Mouse (Mus musculus) stomach, embryonic 14.5 days (tissue): ENCODE results near the gene Speer4d. TPM values are rescaled to one million over a fixed set of nuclear protein-coding genes. Genes with fewer than 3 reads are reported as not detected.
"Not testable (repeated sequence)": the region's sequence is repeated elsewhere in the genome, so short reads cannot be mapped to it uniquely, and the experiment has no call there.

ENCODE experiments used
- ATAC-seq: fragments of 200-750 bp; cut with Nextera tagmentation; 2 replicates; pipeline ENCODE4 v1.8.0; 2017; ENCODE audit warnings: low read depth, moderate TSS enrichment; ENCODE audit not compliant: insufficient number of reproducible peaks, insufficient read depth, low FRiP score
- H3K27ac ChIP-seq: fragments of 300-500 bp; sonication (generic); 2 replicates; pipeline ENCODE4 v1.5.1; 2014; ENCODE audit warnings: mild to moderate bottlenecking, low read length, moderate library complexity, mixed read lengths
- H3K27me3 ChIP-seq: fragments of 300-500 bp; sonication (generic); 2 replicates; pipeline ENCODE4 v1.6.1; 2014; ENCODE audit warnings: low read length, control low read depth, mixed read lengths; ENCODE audit not compliant: control insufficient read depth, insufficient read depth
- H3K36me3 ChIP-seq: fragments of 300-500 bp; sonication (generic); 2 replicates; pipeline ENCODE4 v1.6.1; 2014; ENCODE audit warnings: mild to moderate bottlenecking, control low read depth, low read length, moderate library complexity, mixed read lengths; ENCODE audit not compliant: control insufficient read depth, insufficient read depth
- H3K4me1 ChIP-seq: fragments of 300-500 bp; sonication (generic); 2 replicates; pipeline ENCODE4 v1.6.1; 2014; ENCODE audit warnings: low read length, control low read depth, mixed read lengths; ENCODE audit not compliant: control insufficient read depth, insufficient read depth
- H3K4me2 ChIP-seq: fragments of 300-500 bp; sonication (generic); replicated peaks from 2 replicates; pipeline ENCODE4 v1.6.1; 2014; ENCODE audit warnings: low read depth, low read length, control low read depth
- H3K4me3 ChIP-seq: fragments of 300-500 bp; sonication (generic); 2 replicates; pipeline ENCODE4 v1.5.1; 2014; ENCODE audit warnings: low read depth, low read length, control low read depth
- H3K9ac ChIP-seq: fragments of 300-500 bp; sonication (generic); replicated peaks from 2 replicates; pipeline ENCODE4 v1.6.1; 2014; ENCODE audit warnings: low read depth, mild to moderate bottlenecking, control low read depth, low read length, moderate library complexity, mixed read lengths
- H3K9me3 ChIP-seq: fragments of 300-500 bp; sonication (generic); 2 replicates; pipeline ENCODE4 v1.6.1; 2016; ENCODE audit warnings: low read depth, low read length, control low read depth; ENCODE audit not compliant: control insufficient read depth
- WGBS: fragments of 180-500 bp; shearing (Covaris S2); extraction: QIAGEN DNeasy Blood & Tissue Kit; methylation state at CpG from one replicate; pipeline ENCODE4 v1.1.7; 2014; 5-methylcytosine and 5-hydroxymethylcytosine counted together
- polyA plus RNA-seq: library from polyadenylated mRNA; unstranded; fragments of >200 nt; fragmentation: Nextera tagmentation; extraction: Ambion mirVana; gene quantifications from 2 replicates; pipeline ENCODE4 v1.2.1, GENCODE M21; 2014

Speer4d gene
- not detected in 2 replicates for polyA plus RNA-seq

DNA sequence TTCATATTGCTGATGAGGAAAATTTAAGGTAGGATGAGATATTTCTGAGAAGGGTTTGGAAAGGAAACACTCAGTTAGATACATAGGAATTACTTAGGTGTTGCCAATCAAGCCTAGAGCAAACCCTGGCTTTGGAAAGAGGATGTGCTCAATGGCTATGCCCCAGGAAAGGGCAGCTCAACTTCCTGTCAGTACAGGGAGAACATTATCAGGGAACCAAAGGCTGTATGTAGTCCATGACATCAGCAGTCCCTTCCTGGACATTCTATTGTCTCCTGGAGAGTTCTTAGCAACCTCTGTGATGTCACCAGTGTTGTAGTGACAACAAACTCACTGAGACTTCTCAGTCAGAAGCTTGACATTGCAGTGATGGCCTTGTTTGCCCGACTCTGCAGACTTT is at the start of gene Speer4d:
Gene Speer4d, plus strand, starts transcription at position 301 of the 400 bp plus-strand sequence.
- not testable (repeated sequence) for H3K4me2 ChIP-seq, H3K9me3 ChIP-seq, H3K4me1 ChIP-seq, H3K27ac ChIP-seq, H3K27me3 ChIP-seq, H3K9ac ChIP-seq, H3K36me3 ChIP-seq, ATAC-seq, H3K4me3 ChIP-seq
- 67% methylated on average over 1 of the region's 1 CpGs for WGBS

DNA sequence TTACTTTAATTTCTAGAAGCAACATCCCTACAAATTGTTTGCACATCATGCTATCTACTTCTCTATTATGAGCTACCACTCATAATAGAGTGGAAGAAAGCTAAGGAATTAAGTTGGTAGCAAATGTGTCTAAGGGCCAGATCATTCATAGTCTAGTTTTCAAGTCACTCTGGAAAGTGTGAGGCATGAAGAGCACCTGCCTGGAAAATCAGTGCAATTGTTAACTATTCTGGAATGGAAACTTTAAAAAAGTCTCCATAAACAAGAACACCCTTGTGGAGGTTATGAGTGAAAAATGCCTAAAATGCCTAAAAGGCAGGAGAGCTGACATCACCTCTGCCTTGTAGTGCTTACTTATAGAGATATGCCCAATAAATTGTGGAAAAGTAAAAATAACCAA is 45.1 kb upstream of the Speer4d start:
- H3K27ac ChIP-seq, H3K9ac ChIP-seq, H3K9me3 ChIP-seq, H3K4me2 ChIP-seq, ATAC-seq, H3K4me3 ChIP-seq, H3K36me3 ChIP-seq, H3K4me1 ChIP-seq, H3K27me3 ChIP-seq: not testable (repeated sequence)

DNA sequence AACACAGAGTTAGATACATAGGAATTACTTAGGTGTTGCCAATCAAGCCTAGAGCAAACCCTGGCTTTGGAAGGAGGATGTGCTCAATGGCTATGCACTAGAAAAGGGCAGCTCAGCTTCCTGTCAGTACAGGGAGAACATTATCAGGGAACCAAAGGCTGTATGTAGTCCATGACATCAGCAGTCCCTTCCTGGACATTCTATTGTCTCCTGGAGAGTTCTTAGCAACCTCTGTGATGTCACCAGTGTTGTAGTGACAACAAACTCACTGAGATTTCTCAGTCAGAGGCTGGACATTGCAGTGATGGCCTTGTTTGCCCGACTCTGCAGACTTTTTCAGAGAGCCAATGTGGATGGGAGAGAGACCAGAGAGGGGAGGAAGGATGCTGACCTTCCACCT is 41.8 kb upstream of the Speer4d start, which contains the start of gene Gm21083:
Gene Gm21083, plus strand, starts transcription at position 301 of the 400 bp plus-strand sequence.
- not testable (repeated sequence) for H3K9me3 ChIP-seq, H3K4me2 ChIP-seq, H3K4me3 ChIP-seq, H3K36me3 ChIP-seq, H3K27ac ChIP-seq, H3K27me3 ChIP-seq, H3K9ac ChIP-seq, ATAC-seq, H3K4me1 ChIP-seq
- WGBS = no CpG with 5 or more reads among the region's 1 CpGs

DNA sequence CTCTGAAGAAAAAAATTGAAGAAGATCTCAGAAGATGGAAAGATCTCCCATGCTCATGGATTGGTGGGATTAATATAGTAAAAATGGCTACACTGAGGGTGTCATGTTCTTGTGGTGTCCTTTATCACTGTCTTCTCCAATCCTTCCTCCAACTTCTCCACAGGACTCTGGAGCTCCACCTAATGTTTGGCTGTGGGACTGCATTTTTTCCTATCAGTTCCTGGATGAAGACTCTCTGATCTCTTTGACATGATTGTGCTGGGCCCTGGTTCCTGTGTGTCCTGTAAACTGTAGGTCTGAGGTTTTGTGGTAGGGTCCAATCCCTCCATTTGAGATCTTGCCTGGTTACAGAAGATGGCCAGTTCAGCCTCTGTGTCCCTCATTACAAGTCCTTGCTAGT is 32.5 kb upstream of the Speer4d start:
- not testable (repeated sequence) for H3K27me3 ChIP-seq, H3K27ac ChIP-seq

DNA sequence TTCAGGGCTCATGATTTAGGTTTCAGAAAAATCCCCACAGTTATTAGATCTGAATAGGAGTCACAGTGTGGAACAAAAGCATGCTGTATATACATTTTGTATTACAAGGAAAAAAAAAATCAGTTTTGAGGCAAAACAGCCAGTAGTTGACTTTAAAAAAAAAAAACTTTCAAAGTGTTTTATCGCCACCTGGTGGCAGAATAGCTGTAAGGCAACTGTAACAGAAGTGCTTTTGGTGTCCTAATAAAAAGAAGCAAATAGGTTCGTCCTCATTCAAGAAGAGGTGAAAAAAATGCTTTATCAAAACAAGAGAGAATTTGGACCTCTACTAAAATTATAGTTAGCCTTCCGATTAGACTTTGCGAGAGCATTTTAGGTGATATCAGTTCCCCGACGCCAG is 30.6 kb upstream of the Speer4d start:
- H3K27me3 ChIP-seq, ATAC-seq, H3K4me2 ChIP-seq, H3K36me3 ChIP-seq, H3K4me1 ChIP-seq, H3K4me3 ChIP-seq, H3K27ac ChIP-seq, H3K9ac ChIP-seq, H3K9me3 ChIP-seq: not testable (repeated sequence)
- 35% methylated on average over 6 of the region's 6 CpGs for WGBS

More for the DNA sequence above, 32.5 kb upstream of the Speer4d start:
- H3K9ac ChIP-seq, ATAC-seq, H3K9me3 ChIP-seq, H3K4me1 ChIP-seq, H3K4me3 ChIP-seq, H3K36me3 ChIP-seq, H3K4me2 ChIP-seq: not testable (repeated sequence)

DNA sequence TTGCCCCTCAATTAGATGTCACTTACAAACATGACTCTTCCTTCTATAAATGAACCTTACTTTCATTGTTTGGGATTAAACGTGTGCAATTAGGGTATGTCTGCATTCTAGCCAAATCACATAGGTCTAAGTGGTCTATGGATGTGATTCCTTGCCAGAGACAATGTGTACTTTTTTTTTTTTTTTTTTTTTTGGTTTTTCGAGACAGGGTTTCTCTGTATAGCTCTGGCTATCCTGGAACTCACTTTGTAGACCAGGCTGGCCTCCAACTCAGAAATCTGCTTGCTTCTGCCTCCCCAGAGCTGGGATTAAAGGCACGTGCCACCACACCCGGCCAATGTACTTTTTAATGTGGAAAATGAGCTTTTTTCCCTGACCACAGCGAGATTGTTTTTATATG is 28.2 kb upstream of the Speer4d start:
- not testable (repeated sequence) for H3K9me3 ChIP-seq, ATAC-seq, H3K27me3 ChIP-seq, H3K27ac ChIP-seq, H3K9ac ChIP-seq, H3K4me1 ChIP-seq, H3K4me3 ChIP-seq, H3K4me2 ChIP-seq, H3K36me3 ChIP-seq
- WGBS = 51% methylated on average over 5 of the region's 5 CpGs

DNA sequence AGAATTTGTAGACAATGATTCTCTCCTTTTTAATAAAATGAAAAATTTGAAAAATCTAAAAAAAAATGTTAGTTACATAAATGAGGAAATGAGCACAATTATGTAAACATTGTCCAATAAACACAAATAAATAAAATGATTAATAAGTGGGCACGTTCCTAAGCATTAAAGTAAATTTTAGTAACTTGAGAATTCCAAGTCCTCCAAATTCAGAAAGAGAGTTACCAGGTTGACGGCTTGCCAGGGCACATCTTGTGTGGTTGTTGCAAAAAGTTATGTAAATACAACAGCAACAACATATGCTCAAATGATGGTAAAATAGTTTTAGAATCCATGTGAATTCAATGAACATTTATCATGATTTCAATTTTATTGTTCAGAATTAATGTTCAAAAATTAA is 27.3 kb upstream of the Speer4d start:
- H3K36me3 ChIP-seq, H3K27ac ChIP-seq, H3K4me2 ChIP-seq, H3K4me3 ChIP-seq, H3K9me3 ChIP-seq, H3K27me3 ChIP-seq, H3K4me1 ChIP-seq, H3K9ac ChIP-seq: not testable (repeated sequence)
- peak; percentile 49; the same call in 1 of the 2 replicates for ATAC-seq
- 72% methylated on average over 2 of the region's 2 CpGs for WGBS

DNA sequence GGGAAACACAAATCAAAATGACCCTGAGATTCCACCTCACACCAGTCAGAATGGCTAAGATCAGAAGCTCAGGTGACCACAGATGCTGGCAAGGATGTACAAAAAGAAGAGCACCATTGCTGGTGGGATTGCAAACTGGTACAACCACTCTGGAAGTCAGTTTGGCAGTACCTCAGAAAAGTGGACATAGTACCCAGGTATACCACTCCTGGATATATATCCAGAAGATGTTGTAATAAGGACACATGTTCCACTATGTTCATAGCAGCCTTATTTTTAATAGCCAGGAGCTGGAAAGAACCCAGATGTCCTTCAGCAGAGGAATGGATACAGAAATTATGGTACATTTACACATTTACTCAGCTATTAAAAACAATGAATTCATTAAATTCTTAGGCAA is 20.0 kb upstream of the Speer4d start:
- not testable (repeated sequence) for H3K27me3 ChIP-seq, H3K9me3 ChIP-seq, ATAC-seq, H3K36me3 ChIP-seq, H3K9ac ChIP-seq, H3K27ac ChIP-seq, H3K4me1 ChIP-seq, H3K4me2 ChIP-seq, H3K4me3 ChIP-seq

DNA sequence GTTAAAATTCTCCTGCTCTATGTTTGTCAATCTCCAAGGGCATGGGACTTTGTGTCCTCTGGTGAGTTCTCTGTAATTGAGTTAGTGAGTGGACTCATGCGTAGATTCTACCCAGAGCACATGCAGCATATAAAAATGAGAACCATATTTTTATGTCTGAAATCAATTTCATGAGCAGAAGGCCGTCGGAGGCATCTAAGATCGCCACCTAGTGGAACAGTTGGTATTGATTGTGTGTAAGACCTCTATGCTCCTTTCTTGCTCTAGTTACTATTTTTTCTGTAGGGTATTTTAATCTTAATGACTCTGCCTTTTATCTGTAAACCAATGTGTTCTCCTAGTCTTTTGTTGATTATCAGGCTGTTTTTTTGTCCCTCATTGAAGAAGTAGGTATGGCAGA is 18.5 kb upstream of the Speer4d start:
- H3K36me3 ChIP-seq, H3K9me3 ChIP-seq, H3K4me3 ChIP-seq, H3K4me2 ChIP-seq, ATAC-seq, H3K9ac ChIP-seq, H3K27me3 ChIP-seq, H3K4me1 ChIP-seq, H3K27ac ChIP-seq: not testable (repeated sequence)
- WGBS = 47% methylated on average over 4 of the region's 4 CpGs
